Mouse (Mus musculus): ENCODE results near the gene Pcsk5. TPM values are rescaled to one million over a fixed set of nuclear protein-coding genes. Genes with fewer than 3 reads are reported as not detected.
A peak's percentile ranks its signal among the peaks of the same experiment; 100 is the strongest.

The Pcsk5 gene
- total RNA-seq, 2 experiments from 2014 or later: 73.5 to 78.3 TPM

DNA sequence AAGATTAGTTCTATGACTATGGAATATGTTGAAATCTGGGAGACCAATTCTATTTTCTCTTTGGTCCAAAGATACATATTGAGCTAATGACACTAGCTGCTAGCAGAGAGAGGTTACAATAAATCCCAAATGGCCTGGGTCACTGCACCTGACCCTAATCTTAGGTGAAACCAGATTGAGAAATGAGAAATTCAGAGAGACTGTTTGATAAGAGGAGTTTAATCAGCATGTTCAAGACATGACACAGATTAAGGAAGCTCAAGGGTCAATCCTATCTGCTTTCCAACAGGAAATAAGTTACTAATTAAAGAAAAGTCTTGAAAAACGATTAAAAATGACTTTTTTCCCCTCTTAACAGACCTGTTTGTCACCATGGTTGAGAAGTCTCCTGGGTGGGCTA is 96.0 kb downstream of the Pcsk5 start:
- DNase-seq: no peak

DNA sequence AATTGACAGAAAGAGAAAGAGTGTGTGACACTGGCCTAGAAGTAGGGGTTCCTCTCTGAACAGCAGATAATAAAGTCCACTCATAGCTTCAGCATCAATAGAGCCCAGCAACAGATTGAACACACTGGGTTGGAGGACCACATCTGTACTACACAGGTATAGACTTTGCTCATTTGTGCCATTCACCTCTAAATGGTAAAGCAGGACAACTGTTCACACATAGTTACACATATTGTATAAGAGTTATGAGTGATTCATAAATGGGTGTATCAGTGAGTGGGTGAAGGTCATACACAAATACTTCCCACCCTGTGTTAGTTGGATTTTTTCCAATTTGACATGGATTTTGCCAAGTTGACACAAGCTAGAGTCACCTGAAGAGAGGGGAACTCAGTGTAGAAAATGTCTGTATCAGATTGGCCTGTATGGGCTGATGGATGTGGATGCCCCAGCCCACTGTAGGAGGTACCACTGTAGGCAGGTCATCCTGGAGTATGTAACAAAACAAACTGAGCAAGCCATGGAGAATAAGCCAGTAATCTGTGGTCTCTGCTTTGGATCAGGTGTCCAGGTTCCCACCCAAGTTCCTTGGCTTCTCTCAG is 104.7 kb downstream of the Pcsk5 start:
- no peak for DNase-seq

GRCm38 (mm10) chr19:17717066-17717465 is 120.4 kb downstream of the Pcsk5 start:
- DNase-seq: no peak

DNA sequence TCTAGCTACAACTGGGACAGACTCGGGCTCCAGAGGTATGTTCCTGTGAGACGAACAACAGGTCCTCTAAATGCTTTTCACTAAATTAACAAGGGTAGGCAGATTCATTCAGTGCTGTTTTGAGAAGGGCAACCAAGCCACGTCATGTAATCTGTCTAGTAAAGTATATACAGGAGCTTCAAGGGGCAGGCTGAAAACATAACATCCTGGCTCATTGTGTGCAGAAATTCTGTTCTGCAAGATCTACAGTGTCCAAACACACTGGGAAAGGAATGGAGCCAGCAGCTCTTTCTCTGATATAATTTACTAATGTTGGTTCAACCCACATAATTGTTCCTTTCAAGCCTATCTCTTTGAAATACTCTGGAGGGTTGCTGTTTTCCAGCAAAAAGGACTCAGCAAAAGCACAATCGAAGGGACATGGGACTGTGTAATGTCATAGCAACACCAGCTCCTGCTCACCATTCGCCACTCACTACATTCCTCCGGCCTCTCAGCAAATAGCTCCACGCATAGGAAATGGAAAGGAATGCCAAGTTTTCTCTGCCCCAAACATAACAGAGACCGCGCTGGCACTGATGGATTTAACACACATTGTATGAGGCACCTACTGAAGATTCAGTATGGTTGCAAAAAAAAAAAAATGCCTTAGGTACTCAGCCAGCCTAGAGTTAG is 122.0 kb downstream of the Pcsk5 start:
- no peak for DNase-seq

- peak; percentile 37 for DNase-seq
These were observed 145.8 kb downstream of the Pcsk5 start for GRCm38 (mm10) chr19:17691626-17692025.

DNA sequence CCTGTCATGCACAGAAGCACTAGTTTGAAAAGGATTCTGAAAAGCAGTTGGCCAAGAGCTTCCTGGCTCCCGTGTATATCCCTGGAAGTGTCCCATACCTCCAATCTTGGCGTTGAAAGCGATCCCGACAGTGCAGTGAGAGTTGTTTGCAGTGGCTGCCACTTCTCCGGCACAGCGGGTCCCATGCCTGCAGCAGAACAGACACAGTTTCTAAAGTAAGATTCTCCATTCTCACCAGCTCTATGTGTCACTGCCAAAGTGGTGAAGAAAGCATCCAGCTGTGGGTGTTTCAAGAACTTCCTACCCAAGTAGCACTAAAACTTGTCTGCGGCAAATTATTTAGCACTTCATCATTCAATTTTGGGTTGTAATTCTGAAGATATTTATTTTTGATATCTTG is 159.1 kb downstream of the Pcsk5 start:
- no peak for DNase-seq

DNA sequence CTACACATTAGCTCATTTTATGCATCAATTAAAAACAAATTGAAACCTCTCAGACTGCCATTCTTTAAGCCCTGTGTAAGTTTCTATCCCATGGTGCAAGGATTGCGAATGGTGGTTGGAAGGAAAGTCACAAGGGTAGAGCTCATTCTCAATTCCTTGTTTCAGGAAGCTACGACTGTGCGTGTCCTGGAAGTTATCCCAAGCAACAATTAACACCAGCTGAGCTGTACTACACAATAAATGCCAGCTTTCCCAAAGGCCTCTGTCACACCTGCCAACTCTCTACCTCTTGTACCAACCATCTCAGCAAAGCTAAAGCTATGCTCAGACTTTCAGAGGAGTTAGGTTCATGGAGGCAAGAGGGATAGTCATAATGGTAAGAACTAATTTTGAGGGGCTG is 174.8 kb downstream of the Pcsk5 start:
- no peak for DNase-seq

DNA sequence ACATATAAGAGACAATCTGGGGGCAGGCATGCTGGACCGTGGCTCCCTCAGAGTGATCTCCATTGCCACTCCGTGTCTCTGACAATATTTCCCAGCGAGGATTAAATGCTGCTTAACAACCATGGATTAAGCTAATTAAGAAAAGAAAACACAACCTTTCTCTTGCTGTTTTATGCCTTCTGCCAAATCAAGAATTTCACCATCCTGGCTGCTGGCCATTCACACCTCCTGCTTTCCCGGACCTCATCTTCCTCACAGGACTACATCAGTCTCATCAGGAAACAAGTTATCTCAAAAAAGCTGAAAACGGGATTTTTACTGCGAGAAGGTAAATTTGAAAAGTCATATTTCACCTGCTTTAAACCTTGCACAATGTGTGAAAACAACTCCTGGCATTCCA is 175.2 kb downstream of the Pcsk5 start:
- DNase-seq: no peak

GRCm38 (mm10) chr19:17659321-17659720 is 178.1 kb downstream of the Pcsk5 start:
- DNase-seq: no peak

GRCm38 (mm10) chr19:17650831-17651502 is 186.5 kb downstream of the Pcsk5 start:
- peak; percentile 18 for DNase-seq

- no peak for DNase-seq
These were observed 187.5 kb downstream of the Pcsk5 start for GRCm38 (mm10) chr19:17649967-17650366.

GRCm38 (mm10) chr19:17643128-17643797 is 194.2 kb downstream of the Pcsk5 start:
- peak; percentile 56 for DNase-seq

DNA sequence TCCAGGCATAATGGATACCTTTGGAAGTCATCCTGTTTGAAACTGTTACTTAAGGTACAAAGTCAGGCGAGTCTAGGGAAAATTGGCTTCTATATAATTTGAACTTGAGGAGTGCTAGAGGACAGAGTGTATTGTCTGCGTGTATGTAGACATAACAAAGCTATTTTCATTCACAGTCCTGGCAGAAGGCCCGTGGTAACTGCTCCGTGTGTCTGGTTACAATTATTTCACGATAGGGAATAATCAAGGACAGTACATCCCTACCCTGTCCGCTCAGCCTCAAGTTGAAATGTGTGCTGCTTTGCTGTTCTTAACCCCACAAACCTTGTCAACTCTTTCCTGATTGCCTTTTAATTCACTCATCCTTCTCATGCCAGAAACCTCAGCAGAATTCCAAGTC is 201.4 kb downstream of the Pcsk5 start:
- DNase-seq: no peak

DNA sequence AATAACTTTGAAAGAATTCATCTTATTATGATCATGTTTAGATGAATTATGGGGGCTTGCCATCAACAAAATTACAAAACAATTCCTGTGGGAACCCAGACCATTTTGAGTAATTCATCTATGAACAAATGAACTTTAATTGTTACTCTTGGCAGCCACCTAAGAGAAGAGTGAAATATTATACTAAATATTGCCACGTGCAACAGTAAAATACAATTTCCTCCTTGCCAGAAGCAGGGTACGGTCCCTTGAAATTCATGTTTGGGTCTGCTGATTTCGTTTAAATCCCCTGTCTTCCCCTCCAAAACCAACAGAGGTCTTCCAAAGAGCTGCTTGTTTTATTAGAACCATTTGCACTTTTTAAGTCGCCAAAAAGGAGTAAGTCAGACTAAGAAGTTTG is 221.8 kb downstream of the Pcsk5 start:
- no peak for DNase-seq

- DNase-seq: no peak
These were observed 230.9 kb downstream of the Pcsk5 start for GRCm38 (mm10) chr19:17606510-17606909.

GRCm38 (mm10) chr19:17606093-17606492 is 231.3 kb downstream of the Pcsk5 start:
- DNase-seq: no peak

DNA sequence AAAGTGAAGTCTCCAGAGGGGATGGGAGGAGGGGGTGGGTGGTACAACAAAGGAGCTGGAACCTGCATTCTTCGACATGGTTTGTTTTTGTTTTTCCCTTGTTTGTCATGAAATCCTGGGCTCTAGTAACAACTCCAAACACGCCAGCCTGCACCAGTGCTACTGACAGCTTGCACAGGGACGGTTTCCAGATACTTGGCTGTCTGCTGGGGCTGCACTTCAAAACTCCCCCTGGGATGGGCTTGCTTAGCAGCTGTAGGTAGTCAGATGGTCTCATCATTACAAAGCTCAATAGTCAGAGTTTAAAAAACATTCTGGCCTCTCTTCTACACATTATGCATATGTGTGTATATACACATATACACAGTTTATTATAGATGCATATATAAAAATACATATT is 234.1 kb downstream of the Pcsk5 start:
- DNase-seq: no peak

DNA sequence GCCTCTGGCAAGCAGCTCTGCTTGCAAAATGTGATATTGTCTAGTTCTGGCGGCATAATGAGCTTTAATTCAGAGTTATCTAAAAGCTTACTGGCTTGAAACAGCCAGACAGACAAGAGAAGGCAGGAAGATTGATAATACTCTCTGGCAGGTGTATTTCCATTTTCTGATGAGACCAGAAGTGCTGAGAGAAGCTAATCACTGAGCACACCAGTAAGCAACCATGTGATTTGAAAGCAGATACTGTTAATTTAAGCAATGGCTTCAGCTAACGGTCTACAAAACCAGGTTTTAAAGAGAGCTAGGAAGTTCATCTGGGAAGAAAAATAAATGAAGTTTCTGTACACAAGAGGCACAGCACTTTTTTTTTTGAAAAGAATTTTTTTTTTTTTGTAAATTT is 237.1 kb downstream of the Pcsk5 start:
- no peak for DNase-seq

DNA sequence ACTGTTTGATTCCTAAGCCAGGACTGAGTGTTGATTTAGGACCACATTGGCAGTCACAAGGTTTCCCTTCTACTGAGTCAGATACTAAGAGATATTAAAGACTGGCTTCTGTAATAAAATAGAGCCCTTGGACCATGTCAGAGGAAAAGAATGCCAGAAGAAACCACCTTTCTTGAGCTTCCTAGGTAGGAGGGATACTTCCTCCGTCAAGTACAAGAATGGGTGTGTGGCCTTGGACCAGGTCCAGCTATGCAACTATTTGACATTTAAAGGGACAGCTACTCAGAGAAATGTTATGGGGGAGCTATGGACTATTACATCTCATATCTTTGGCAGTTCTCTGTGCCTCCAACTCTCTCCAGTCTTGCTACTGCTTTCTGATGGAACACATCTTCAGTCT is 244.6 kb downstream of the Pcsk5 start:
- peak; percentile 60 for DNase-seq

DNA sequence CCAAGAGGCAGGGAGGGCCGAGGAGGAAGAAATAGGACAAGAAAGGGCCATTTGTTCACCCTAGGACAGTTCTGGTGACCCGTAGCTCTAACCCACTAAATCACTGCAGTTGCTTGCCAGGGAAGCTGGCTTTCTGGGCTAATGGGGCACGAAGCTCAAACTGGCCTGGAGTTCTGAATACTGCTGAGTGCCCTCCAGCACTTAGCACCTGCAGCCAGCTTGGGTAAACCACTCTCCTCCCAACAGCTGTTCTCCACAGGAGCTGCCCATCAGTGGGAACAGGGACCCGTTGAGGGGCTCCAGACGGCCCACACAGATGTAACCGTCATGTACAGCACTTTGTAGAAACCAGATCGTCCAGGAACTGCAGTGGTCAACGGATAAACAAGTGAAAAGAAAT is 246.1 kb downstream of the Pcsk5 start:
- peak; percentile 12 for DNase-seq

DNA sequence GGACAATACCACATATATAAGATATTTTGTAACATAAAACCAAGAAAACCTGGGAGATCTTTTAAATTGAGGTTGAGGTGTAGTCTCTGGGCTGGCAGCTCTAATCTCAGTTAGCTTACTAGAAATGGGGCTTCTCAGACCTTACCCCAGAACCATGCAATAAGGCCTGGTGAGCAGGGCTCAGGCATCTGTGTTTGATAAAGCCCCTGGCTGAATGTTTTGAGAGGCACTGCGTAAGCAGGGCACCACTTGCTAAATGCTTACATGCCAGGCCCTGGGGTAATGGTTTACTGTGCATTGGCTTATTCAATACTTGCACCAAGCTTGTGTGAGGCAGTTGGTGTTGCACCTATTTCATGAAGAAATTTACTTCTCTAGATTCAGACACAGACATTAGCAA is 247.1 kb downstream of the Pcsk5 start:
- DNase-seq: no peak

- DNase-seq: no peak
These were observed 260.0 kb downstream of the Pcsk5 start for GRCm38 (mm10) chr19:17577412-17577811.

DNA sequence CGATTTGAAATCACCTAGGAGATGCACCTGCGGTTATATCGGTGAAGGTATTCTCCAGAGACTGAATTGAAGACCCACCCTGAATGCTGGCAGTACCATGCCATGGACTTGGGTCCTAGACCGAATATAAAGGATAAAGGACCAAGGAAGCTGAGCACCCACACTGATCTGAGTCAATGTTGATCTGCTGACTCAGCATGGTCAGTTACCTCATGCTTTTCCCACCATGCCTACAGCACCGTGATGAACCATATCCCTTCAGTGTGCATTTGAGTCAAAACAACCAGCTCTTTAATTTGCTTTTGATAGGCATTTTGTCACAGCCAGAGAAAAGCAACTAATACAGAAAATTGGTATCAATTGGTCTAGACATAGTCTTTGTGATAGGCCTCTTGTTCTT is 262.9 kb downstream of the Pcsk5 start:
- no peak for DNase-seq
